In genomic region chr4:105286809-105287208, GRCm38 (mm10) we compare ENCODE assay signal across 19 mouse cellular contexts.
A peak's percentile ranks its signal among the peaks of the same experiment; 100 is the strongest.
DNase-seq lines count a peak whose midpoint lies in the region; ATAC-seq and TF ChIP-seq lines count a peak whose summit lies in the region.
"Had no signal": no experiment of that assay in that cellular context is flagged by ENCODE, and none has a peak within 500 bp of the region (broad histone marks: within the 10 kb centered on the region; RNA-seq: fewer than 3 reads in every experiment).

No protein-coding gene starts in this region.

- no peaks in the 10 kb centered on the region for H3K79me2 ChIP-seq in heart, adult 2 months (replicated peaks; ENCODE audit: control insufficient read depth, insufficient read depth, low read length)

- peaks cover 21% of the 10 kb centered on the region for H3K27me3 ChIP-seq in heart, embryonic 10.5 days (ENCODE audit: insufficient read depth, poor library complexity, severe bottlenecking)
- no peaks in the 10 kb centered on the region for H3K27me3 ChIP-seq in heart, adult 2 months (ENCODE audit: control insufficient read depth, insufficient read depth, low read length)
- H3K27me3 ChIP-seq in lung, embryonic 14.5 days (ENCODE audit: insufficient read depth, low read length), result no peaks in the 10 kb centered on the region
- peaks cover 11% of the 10 kb centered on the region; the same call in 1 of the 2 replicates for H3K27me3 ChIP-seq in midbrain, embryonic 10.5 days (ENCODE audit: low read depth, poor library complexity, severe bottlenecking)
- H3K27me3 ChIP-seq in midbrain, embryonic 13.5 days, result no peaks in the 10 kb centered on the region
- H3K27me3 ChIP-seq in embryonic facial prominence, embryonic 14.5 days (replicated peaks; ENCODE audit: control insufficient read depth, insufficient read depth, low read length), result no peaks in the 10 kb centered on the region
- H3K27me3 ChIP-seq: forebrain, embryonic 12.5 days; heart, embryonic 15.5 days; hindbrain, embryonic 15.5 days had no signal

- no peak overlapping the region for H3K9ac ChIP-seq in heart, adult 2 months (ENCODE audit: low read depth, low read length)
- no peak overlapping the region for H3K9ac ChIP-seq in lung, embryonic 14.5 days
- H3K9ac ChIP-seq in midbrain, embryonic 13.5 days (replicated peaks), result no peak overlapping the region
- H3K9ac ChIP-seq in embryonic facial prominence, embryonic 14.5 days (ENCODE audit: low read depth, low read length), result no peak overlapping the region
- H3K9ac ChIP-seq: forebrain, embryonic 12.5 days; forebrain, postnatal 0 days; heart, embryonic 15.5 days; hindbrain, embryonic 15.5 days had no signal

- WGBS in heart, embryonic 10.5 days, result 80% methylated on average over 10 of the region's 10 CpGs
- WGBS in heart, adult 2 months, result 72% methylated on average over 10 of the region's 10 CpGs
- WGBS in lung, embryonic 14.5 days, result 59% methylated on average over 10 of the region's 10 CpGs
- WGBS in midbrain, embryonic 10.5 days, result 79% methylated on average over 10 of the region's 10 CpGs
- WGBS in midbrain, embryonic 13.5 days, result 85% methylated on average over 10 of the region's 10 CpGs
- 69% methylated on average over 10 of the region's 10 CpGs for WGBS in embryonic facial prominence, embryonic 14.5 days

- no peak for ATAC-seq in lung, embryonic 14.5 days (ENCODE audit: insufficient read depth)
- ATAC-seq in midbrain, embryonic 13.5 days, result no peak
- ATAC-seq in embryonic facial prominence, embryonic 14.5 days (ENCODE audit: low read depth), result peak; percentile 24; the same call in 1 of the 2 replicates
- ATAC-seq: forebrain, postnatal 0 days had no signal

- no peak overlapping the region for H3K4me2 ChIP-seq in lung, embryonic 14.5 days
- no peak overlapping the region for H3K4me2 ChIP-seq in midbrain, embryonic 13.5 days (replicated peaks)
- H3K4me2 ChIP-seq in embryonic facial prominence, embryonic 14.5 days (ENCODE audit: low read depth, low read length), result no peak overlapping the region
- H3K4me2 ChIP-seq: forebrain, embryonic 12.5 days; heart, embryonic 11.5 days; heart, embryonic 15.5 days; hindbrain, embryonic 15.5 days had no signal

- H3K4me1 ChIP-seq in heart, embryonic 10.5 days, result peaks cover 27% of the 10 kb centered on the region
- H3K4me1 ChIP-seq in heart, adult 2 months (ENCODE audit: control insufficient read depth, insufficient read depth, low read length), result peaks cover 5% of the 10 kb centered on the region
- peaks cover 16% of the 10 kb centered on the region for H3K4me1 ChIP-seq in lung, embryonic 14.5 days (ENCODE audit: insufficient read depth)
- peaks cover 71% of the 10 kb centered on the region for H3K4me1 ChIP-seq in midbrain, embryonic 10.5 days
- peaks cover 26% of the 10 kb centered on the region for H3K4me1 ChIP-seq in midbrain, embryonic 13.5 days (replicated peaks)
- peaks cover 8% of the 10 kb centered on the region for H3K4me1 ChIP-seq in embryonic facial prominence, embryonic 14.5 days (ENCODE audit: control insufficient read depth, insufficient read depth, low read length)

- H3K4me3 ChIP-seq in heart, embryonic 10.5 days, result no peak overlapping the region
- no peak overlapping the region for H3K4me3 ChIP-seq in heart, adult 2 months
- no peak overlapping the region for H3K4me3 ChIP-seq in lung, embryonic 14.5 days (ENCODE audit: low read depth, low read length)
- no peak overlapping the region for H3K4me3 ChIP-seq in midbrain, embryonic 10.5 days
- no peak overlapping the region for H3K4me3 ChIP-seq in midbrain, embryonic 13.5 days (replicated peaks)
- no peak overlapping the region for H3K4me3 ChIP-seq in embryonic facial prominence, embryonic 14.5 days (ENCODE audit: low read depth, low read length)
- H3K4me3 ChIP-seq: forebrain, embryonic 12.5 days; heart, embryonic 15.5 days; hindbrain, embryonic 15.5 days had no signal

- DNase-seq in heart, embryonic 10.5 days (ENCODE audit: low spot score), result no peak
- no peak for DNase-seq in heart, adult 2 months
- DNase-seq in lung, embryonic 14.5 days, result peak; percentile 27
- no peak for DNase-seq in lung, adult 18-20 months
- DNase-seq in midbrain, embryonic 10.5 days (ENCODE audit: low spot score), result no peak
- DNase-seq in embryonic facial prominence, embryonic 14.5 days (ENCODE audit: low spot score), result peak; percentile 56
- no peak for DNase-seq in urinary bladder, postnatal 25 days (ENCODE audit: low spot score)
- DNase-seq: adrenal gland, adult 2 months; adrenal gland, postnatal 25 days; cerebellum, adult 18-20 months; cerebellum, adult 9-11 months; forebrain, postnatal 0 days; gastrocnemius, postnatal 36 days; heart, postnatal 14 days had no signal

- TF ChIP-seq POLR2A in heart, adult 2 months (IDR thresholded peaks at IDR 0.05; ENCODE audit: insufficient read depth, low read depth, low read length), result no peak

- no peaks in the 10 kb centered on the region for H3K36me3 ChIP-seq in heart, embryonic 10.5 days
- no peaks in the 10 kb centered on the region for H3K36me3 ChIP-seq in heart, adult 2 months (ENCODE audit: control insufficient read depth, insufficient read depth, low read length)
- H3K36me3 ChIP-seq in lung, embryonic 14.5 days (ENCODE audit: insufficient read depth), result no peaks in the 10 kb centered on the region
- H3K36me3 ChIP-seq in midbrain, embryonic 10.5 days, result no peaks in the 10 kb centered on the region
- H3K36me3 ChIP-seq in midbrain, embryonic 13.5 days, result no peaks in the 10 kb centered on the region
- H3K36me3 ChIP-seq in embryonic facial prominence, embryonic 14.5 days (ENCODE audit: control insufficient read depth, insufficient read depth, low read length), result no peaks in the 10 kb centered on the region
- H3K36me3 ChIP-seq: forebrain, embryonic 12.5 days; heart, embryonic 15.5 days; hindbrain, embryonic 15.5 days had no signal

- TF ChIP-seq CTCF in heart, adult 2 months (IDR thresholded peaks at IDR 0.05), result no peak
- TF ChIP-seq CTCF in lung, embryonic 14.5 days (IDR thresholded peaks at IDR 0.05; ENCODE audit: low read depth), result no peak

- H3K27ac ChIP-seq in heart, embryonic 10.5 days, result 0 out of 2 replicates have a peak overlapping the region, but pooled peaks have one; percentile 13
- no peak overlapping the region for H3K27ac ChIP-seq in heart, adult 2 months
- no peak overlapping the region; the same call in 1 of the 2 replicates for H3K27ac ChIP-seq in lung, embryonic 14.5 days (ENCODE audit: low read depth)
- H3K27ac ChIP-seq in midbrain, embryonic 10.5 days (replicated peaks), result peak overlapping the region; percentile 52; the same call in 1 of the 2 replicates
- H3K27ac ChIP-seq in midbrain, embryonic 13.5 days, result no peak overlapping the region
- H3K27ac ChIP-seq in embryonic facial prominence, embryonic 14.5 days (replicated peaks; ENCODE audit: low read depth, low read length), result no peak overlapping the region
- H3K27ac ChIP-seq: forebrain, embryonic 12.5 days; heart, embryonic 15.5 days; hindbrain, embryonic 15.5 days had no signal

- H3K9me3 ChIP-seq in heart, embryonic 10.5 days, result no peaks in the 10 kb centered on the region
- H3K9me3 ChIP-seq in lung, embryonic 14.5 days (ENCODE audit: low read depth, low read length), result no peaks in the 10 kb centered on the region
- H3K9me3 ChIP-seq in midbrain, embryonic 10.5 days (replicated peaks), result no peaks in the 10 kb centered on the region
- no peaks in the 10 kb centered on the region for H3K9me3 ChIP-seq in midbrain, embryonic 13.5 days
- no peaks in the 10 kb centered on the region for H3K9me3 ChIP-seq in embryonic facial prominence, embryonic 14.5 days (ENCODE audit: control insufficient read depth, low read length)
- H3K9me3 ChIP-seq: forebrain, embryonic 12.5 days; heart, embryonic 15.5 days; hindbrain, embryonic 15.5 days had no signal

- TF ChIP-seq EP300 in heart, adult 2 months (IDR thresholded peaks at IDR 0.05; ENCODE audit: insufficient read depth, low read depth, low read length), result no peak

- intact Hi-C loops in heart, adult 2 months (cut with DNase I), result no loop called here

Comparison
In these comparisons a context has a peak if more than half of its experiments do, and no peak if none do; other contexts are left out.
1. DNase-seq: peak in lung, embryonic 14.5 days (single experiment) and embryonic facial prominence, embryonic 14.5 days (single experiment); none in heart, embryonic 10.5 days (single experiment), heart, adult 2 months (0 of 2), lung, adult 18-20 months (0 of 2), midbrain, embryonic 10.5 days (single experiment) and urinary bladder, postnatal 25 days (single experiment).
2. H3K27ac ChIP-seq: peak in heart, embryonic 10.5 days (single experiment) and midbrain, embryonic 10.5 days (single experiment); none in heart, adult 2 months (single experiment), lung, embryonic 14.5 days (single experiment), midbrain, embryonic 13.5 days (single experiment) and embryonic facial prominence, embryonic 14.5 days (single experiment).